Mouse (Mus musculus): ENCODE data around the gene Gm20388. TPM values are rescaled to one million over a fixed set of nuclear protein-coding genes. Genes with fewer than 3 reads are reported as not detected.

The Gm20388 gene
- polyA plus RNA-seq, 1 experiment from 2014 or later: not detected

GRCm38 (mm10) chr8:120112535-120112934 lies 201.9 kb downstream of the Gm20388 start:
- H3K27ac ChIP-seq: peak overlapping the region; percentile 97
- ATAC-seq (replicated peaks; ENCODE audit: insufficient number of reproducible peaks, insufficient read depth, low FRiP score, low read depth): no peak
- H3K4me2 ChIP-seq: peak overlapping the region; percentile 97
- H3K9me3 ChIP-seq (replicated peaks): no peaks in the 10 kb centered on the region
- 65% methylated on average over 5 of the region's 5 CpGs for WGBS
- H3K4me1 ChIP-seq (replicated peaks): peaks cover 26% of the 10 kb centered on the region
- peaks cover 16% of the 10 kb centered on the region; the same call in 1 of the 2 replicates for H3K27me3 ChIP-seq
- H3K36me3 ChIP-seq: no peaks in the 10 kb centered on the region
- no peak overlapping the region for H3K9ac ChIP-seq
- H3K4me3 ChIP-seq: no peak overlapping the region

- H3K4me3 ChIP-seq: peak overlapping the region; percentile 85
- peak overlapping the region; percentile 74 for H3K9ac ChIP-seq
- 0 out of 2 replicates have a peak, but pooled peaks have one; percentile 28 for ATAC-seq (replicated peaks; ENCODE audit: insufficient number of reproducible peaks, insufficient read depth, low FRiP score, low read depth)
- no peaks in the 10 kb centered on the region for H3K36me3 ChIP-seq
- H3K27me3 ChIP-seq: peaks cover 16% of the 10 kb centered on the region; the same call in 1 of the 2 replicates
- H3K27ac ChIP-seq: peak overlapping the region; percentile 97
- H3K4me1 ChIP-seq (replicated peaks): peaks cover 28% of the 10 kb centered on the region
- H3K4me2 ChIP-seq: peak overlapping the region; percentile 97
- WGBS: 3% methylated on average over 10 of the region's 10 CpGs
- no peaks in the 10 kb centered on the region for H3K9me3 ChIP-seq (replicated peaks)
Measured at GRCm38 (mm10) chr8:120113306-120113705, 202.7 kb downstream of the Gm20388 start.

DNA sequence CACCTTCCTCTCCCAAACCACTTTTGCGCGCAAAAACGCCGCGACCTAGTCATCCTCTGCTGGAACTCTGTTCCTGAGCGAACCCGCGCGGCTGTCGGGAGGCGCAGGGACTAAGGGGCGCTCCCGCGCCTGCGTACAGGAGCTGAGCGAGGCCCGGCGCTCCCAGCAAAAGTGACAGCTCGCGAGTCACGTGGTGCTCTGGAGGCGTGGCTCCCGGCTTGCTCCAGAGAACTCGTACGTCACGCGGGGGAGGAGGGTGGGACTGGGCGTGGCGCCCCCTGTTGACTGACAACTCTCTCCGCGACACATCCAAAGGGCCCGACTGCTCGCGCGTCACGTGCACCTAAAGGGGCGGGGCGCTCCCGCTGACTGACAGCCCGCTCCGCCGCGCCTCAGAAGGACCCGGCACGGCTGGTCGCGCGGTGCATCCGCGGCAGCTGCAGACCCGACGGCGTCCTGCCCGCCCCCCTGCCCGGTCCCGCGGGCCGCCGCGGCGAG lies 203.2 kb downstream of the Gm20388 start, which contains the start of gene 6430548M08Rik:
TSS of gene 6430548M08Rik (plus strand) at position 395 of the 498 bp plus-strand sequence.
- Histone ChIP-seq H3K9me3 (replicated peaks) (no peaks in the 10 kb centered on the region), H3K27ac (peak within 1 kb of the TSS; percentile 97), H3K4me1 (replicated peaks) (peaks cover 32% of the 10 kb centered on the region), H3K4me3 (peak within 1 kb of the TSS; percentile 85), H3K4me2 (peak within 1 kb of the TSS; percentile 97), H3K27me3 (peaks cover 16% of the 10 kb centered on the region; the same call in 1 of the 2 replicates), H3K36me3 (no peaks in the 10 kb centered on the region), H3K9ac (peak within 1 kb of the TSS; percentile 85)
- WGBS: under 1% methylated on average over 61 of the region's 61 CpGs
- peak; percentile 95 for ATAC-seq (replicated peaks; ENCODE audit: insufficient number of reproducible peaks, insufficient read depth, low FRiP score, low read depth)

GRCm38 (mm10) chr8:120114315-120114841 lies 203.7 kb downstream of the Gm20388 start:
- Histone ChIP-seq H3K4me1 (replicated peaks) (peaks cover 38% of the 10 kb centered on the region), H3K4me2 (peak overlapping the region; percentile 97), H3K36me3 (no peaks in the 10 kb centered on the region), H3K27ac (peak overlapping the region; percentile 38), H3K9ac (peak overlapping the region; percentile 85), H3K4me3 (peak overlapping the region; percentile 85), H3K27me3 (peaks cover 16% of the 10 kb centered on the region; the same call in 1 of the 2 replicates), H3K9me3 (replicated peaks) (no peaks in the 10 kb centered on the region)
- ATAC-seq (replicated peaks; ENCODE audit: insufficient number of reproducible peaks, insufficient read depth, low FRiP score, low read depth): peak; percentile 43
- WGBS: 1% methylated on average over 46 of the region's 46 CpGs

GRCm38 (mm10) chr8:120116600-120116999 lies 206.0 kb downstream of the Gm20388 start:
- H3K4me2 ChIP-seq: no peak overlapping the region
- no peak overlapping the region for H3K9ac ChIP-seq
- H3K36me3 ChIP-seq: no peaks in the 10 kb centered on the region
- WGBS: 68% methylated on average over 7 of the region's 7 CpGs
- H3K9me3 ChIP-seq (replicated peaks): no peaks in the 10 kb centered on the region
- peaks cover 16% of the 10 kb centered on the region; the same call in 1 of the 2 replicates for H3K27me3 ChIP-seq
- no peak overlapping the region for H3K27ac ChIP-seq
- H3K4me1 ChIP-seq (replicated peaks): peaks cover 60% of the 10 kb centered on the region
- H3K4me3 ChIP-seq: no peak overlapping the region
- no peak for ATAC-seq (replicated peaks; ENCODE audit: insufficient number of reproducible peaks, insufficient read depth, low FRiP score, low read depth)

GRCm38 (mm10) chr8:120118162-120118561 lies 207.5 kb downstream of the Gm20388 start:
- H3K4me3 ChIP-seq: no peak overlapping the region
- WGBS: 60% methylated on average over 9 of the region's 9 CpGs
- no peak for ATAC-seq (replicated peaks; ENCODE audit: insufficient number of reproducible peaks, insufficient read depth, low FRiP score, low read depth)

GRCm38 (mm10) chr8:120118847-120119246 lies 208.2 kb downstream of the Gm20388 start:
- Histone ChIP-seq H3K4me3 (no peak overlapping the region), H3K4me2 (no peak overlapping the region), H3K9ac (no peak overlapping the region), H3K27ac (no peak overlapping the region), H3K4me1 (replicated peaks) (peaks cover 69% of the 10 kb centered on the region), H3K36me3 (no peaks in the 10 kb centered on the region), H3K9me3 (replicated peaks) (no peaks in the 10 kb centered on the region), H3K27me3 (peaks cover 16% of the 10 kb centered on the region; the same call in 1 of the 2 replicates)
- no peak for ATAC-seq (replicated peaks; ENCODE audit: insufficient number of reproducible peaks, insufficient read depth, low FRiP score, low read depth)
- 69% methylated on average over 5 of the region's 5 CpGs for WGBS

More at GRCm38 (mm10) chr8:120118162-120118561, 207.5 kb downstream of the Gm20388 start:
- Histone ChIP-seq H3K4me2 (no peak overlapping the region), H3K27ac (no peak overlapping the region), H3K9me3 (replicated peaks) (no peaks in the 10 kb centered on the region), H3K4me1 (replicated peaks) (peaks cover 66% of the 10 kb centered on the region), H3K27me3 (peaks cover 16% of the 10 kb centered on the region; the same call in 1 of the 2 replicates), H3K9ac (no peak overlapping the region), H3K36me3 (no peaks in the 10 kb centered on the region)

- Histone ChIP-seq H3K9me3 (replicated peaks) (no peaks in the 10 kb centered on the region), H3K27ac (peak overlapping the region; percentile 74), H3K4me2 (no peak overlapping the region), H3K27me3 (peaks cover 15% of the 10 kb centered on the region; the same call in 1 of the 2 replicates), H3K4me1 (replicated peaks) (peaks cover 71% of the 10 kb centered on the region), H3K9ac (peak overlapping the region; percentile 9; the same call in 1 of the 2 replicates), H3K36me3 (no peaks in the 10 kb centered on the region), H3K4me3 (no peak overlapping the region)
- ATAC-seq (replicated peaks; ENCODE audit: insufficient number of reproducible peaks, insufficient read depth, low FRiP score, low read depth): no peak
- 43% methylated on average over 3 of the region's 3 CpGs for WGBS
Measured at GRCm38 (mm10) chr8:120119429-120119828, 208.8 kb downstream of the Gm20388 start.

GRCm38 (mm10) chr8:120119931-120120330 lies 209.3 kb downstream of the Gm20388 start:
- Histone ChIP-seq H3K27ac (peak overlapping the region; percentile 74), H3K9ac (no peak overlapping the region), H3K4me1 (replicated peaks) (peaks cover 72% of the 10 kb centered on the region), H3K9me3 (replicated peaks) (no peaks in the 10 kb centered on the region), H3K27me3 (0 out of 2 replicates have a peak, but pooled peaks cover 10% of the 10 kb centered on the region), H3K4me3 (no peak overlapping the region), H3K4me2 (peak overlapping the region; percentile 31), H3K36me3 (no peaks in the 10 kb centered on the region)
- ATAC-seq (replicated peaks; ENCODE audit: insufficient number of reproducible peaks, insufficient read depth, low FRiP score, low read depth): no peak; the same call in 1 of the 2 replicates
- WGBS: 23% methylated on average over 6 of the region's 6 CpGs

- Histone ChIP-seq H3K9ac (no peak overlapping the region), H3K9me3 (replicated peaks) (no peaks in the 10 kb centered on the region), H3K27me3 (0 out of 2 replicates have a peak, but pooled peaks cover 1% of the 10 kb centered on the region), H3K36me3 (no peaks in the 10 kb centered on the region), H3K4me3 (no peak overlapping the region), H3K4me1 (replicated peaks) (peaks cover 78% of the 10 kb centered on the region), H3K27ac (peak overlapping the region; percentile 74), H3K4me2 (peak overlapping the region; percentile 24; the same call in 1 of the 2 replicates)
- WGBS: 41% methylated on average over 5 of the region's 5 CpGs
- ATAC-seq (replicated peaks; ENCODE audit: insufficient number of reproducible peaks, insufficient read depth, low FRiP score, low read depth): no peak
Measured at GRCm38 (mm10) chr8:120120951-120121350, 210.3 kb downstream of the Gm20388 start.

- Histone ChIP-seq H3K27me3 (no peaks in the 10 kb centered on the region), H3K36me3 (no peaks in the 10 kb centered on the region), H3K27ac (peak overlapping the region; percentile 28; the same call in 1 of the 2 replicates), H3K4me1 (replicated peaks) (peaks cover 80% of the 10 kb centered on the region), H3K4me3 (no peak overlapping the region), H3K9ac (no peak overlapping the region), H3K4me2 (no peak overlapping the region), H3K9me3 (replicated peaks) (no peaks in the 10 kb centered on the region)
- no peak for ATAC-seq (replicated peaks; ENCODE audit: insufficient number of reproducible peaks, insufficient read depth, low FRiP score, low read depth)
- WGBS: 19% methylated on average over 6 of the region's 6 CpGs
Measured at GRCm38 (mm10) chr8:120124261-120124660, 213.6 kb downstream of the Gm20388 start.
